Mouse (Mus musculus) heart, embryonic 12.5 days (tissue): ENCODE results near the gene Ube2e1. TPM values are rescaled to one million over a fixed set of nuclear protein-coding genes. Genes with fewer than 3 reads are reported as not detected.

ENCODE experiments used
- polyA plus RNA-seq: library from polyadenylated mRNA; unstranded; fragments of >200 nt; fragmentation: Nextera tagmentation; extraction: Ambion mirVana; gene quantifications from 2 replicates; pipeline ENCODE4 v1.2.1, GENCODE M21; 2016

The Ube2e1 gene
- polyA plus RNA-seq, 1 experiment from 2014 or later = 57.4 TPM

Other genes starting within 250 kb of the Ube2e1 start
- gene Nr1d2, start 92.7 kb downstream of the Ube2e1 start, polyA plus RNA-seq = 14.3 and 14.7 TPM in 2 replicates
- 18.5 and 19.1 TPM in 2 replicates for gene Nkiras1, start 60.7 kb downstream of the Ube2e1 start, polyA plus RNA-seq
- 293 and 314 TPM in 2 replicates for gene Rpl15, start 60.5 kb downstream of the Ube2e1 start, polyA plus RNA-seq